Mouse (Mus musculus) bone marrow macrophage, adult 2 months (primary cell): ENCODE measurements around the gene Hdac1.
"Not testable (repeated sequence)": the region's sequence is repeated elsewhere in the genome, so short reads cannot be mapped to it uniquely, and the experiment has no call there.

ENCODE experiments used
- CTCF ChIP-seq: IDR thresholded peaks from 2 replicates; pipeline ENCODE4 v1.5.1; 2012; ENCODE audit warnings: low read depth, mild to moderate bottlenecking, low read length, moderate library complexity
- POLR2A ChIP-seq: IDR thresholded peaks from 2 replicates; pipeline ENCODE4 v1.6.1; 2012; ENCODE audit warnings: mild to moderate bottlenecking, low read depth, low read length, borderline replicate concordance

DNA sequence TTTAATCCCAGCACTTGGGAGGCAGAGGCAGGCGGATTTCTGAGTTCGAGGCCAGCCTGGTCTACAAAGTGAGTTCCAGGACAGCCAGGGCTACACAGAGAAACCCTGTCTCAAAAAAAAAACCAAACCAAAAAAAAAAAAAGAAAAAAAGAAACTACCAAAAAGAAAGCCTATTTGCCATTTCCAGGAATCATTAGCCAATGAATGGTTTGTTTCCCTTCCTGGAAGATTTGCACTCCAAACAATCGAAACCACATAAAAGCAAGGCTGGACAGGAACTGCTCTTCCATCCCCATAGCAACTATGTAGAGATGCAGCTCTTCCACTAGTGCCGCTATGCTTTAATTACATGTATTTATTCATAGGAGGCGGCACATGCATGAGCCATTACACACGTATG lies 12.0 kb upstream of the Hdac1 start:
- not testable (repeated sequence) for TF ChIP-seq CTCF, POLR2A
